Mouse (Mus musculus) monocyte, adult 2 months (primary cell): ENCODE results near the gene Ttc39b.

Experiments used
- DNase-seq, 2 experiments: peaks; one replicate each; pipeline ENCODE4 v3.0.0; 2022; ENCODE audit warnings: low spot score in 2 of 2, low read depth in 1 of 2

Gene Ttc39b

GRCm38 (mm10) chr4:83317826-83318348 is 6.2 kb downstream of the Ttc39b start:
- no peak for DNase-seq

GRCm38 (mm10) chr4:83316718-83317117 is 7.3 kb downstream of the Ttc39b start:
- no peak for DNase-seq

GRCm38 (mm10) chr4:83315930-83316329 is 8.1 kb downstream of the Ttc39b start:
- DNase-seq, result no peak

GRCm38 (mm10) chr4:83314922-83315881 is 8.9 kb downstream of the Ttc39b start:
- peak in 1 of 2 experiments; percentile 24 for DNase-seq

DNA sequence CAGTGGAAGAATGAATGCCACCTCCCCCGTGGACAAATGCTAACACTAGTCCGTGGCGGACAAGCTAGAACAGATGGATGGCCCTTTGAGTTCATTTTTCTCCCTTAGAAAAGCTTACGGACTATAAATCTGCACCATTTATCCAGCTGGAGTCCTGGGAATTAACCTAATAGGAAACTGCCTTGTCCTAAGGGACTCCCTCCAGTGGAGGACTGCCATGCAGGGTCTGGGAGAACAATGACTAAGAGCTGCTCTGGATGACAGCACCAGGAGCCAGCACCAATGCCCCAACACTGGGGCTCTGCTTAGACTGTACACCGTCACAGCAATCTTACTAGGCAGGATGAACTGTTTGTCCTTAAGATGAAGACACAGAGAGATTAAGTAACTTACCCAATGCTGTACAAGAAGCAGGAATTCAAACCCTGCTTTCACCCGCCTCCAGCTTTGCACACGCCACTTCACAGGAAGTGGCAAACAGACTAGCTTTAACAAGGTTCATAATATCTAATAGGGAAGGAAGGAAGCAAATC is 9.7 kb downstream of the Ttc39b start:
- DNase-seq, result no peak

DNA sequence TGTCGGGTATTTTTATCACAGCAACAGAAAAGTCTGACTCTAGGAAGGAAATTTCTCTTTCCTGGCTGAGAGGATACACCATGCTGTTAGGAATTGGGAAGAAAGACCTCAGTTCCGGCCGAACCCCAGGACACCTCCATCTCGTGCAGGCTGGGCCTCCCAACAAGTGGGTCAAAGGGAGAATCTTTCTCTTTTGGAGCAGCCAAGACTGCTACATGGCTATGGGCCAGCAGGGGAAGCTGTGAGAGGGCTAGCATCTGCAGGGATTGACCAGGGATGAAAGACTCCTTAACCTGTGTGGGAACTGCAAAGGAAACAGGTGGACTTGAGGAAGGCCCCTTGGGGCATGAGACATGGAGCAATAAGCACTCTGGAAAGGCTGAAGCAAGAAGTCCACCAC is 11.7 kb downstream of the Ttc39b start:
- DNase-seq, result no peak

DNA sequence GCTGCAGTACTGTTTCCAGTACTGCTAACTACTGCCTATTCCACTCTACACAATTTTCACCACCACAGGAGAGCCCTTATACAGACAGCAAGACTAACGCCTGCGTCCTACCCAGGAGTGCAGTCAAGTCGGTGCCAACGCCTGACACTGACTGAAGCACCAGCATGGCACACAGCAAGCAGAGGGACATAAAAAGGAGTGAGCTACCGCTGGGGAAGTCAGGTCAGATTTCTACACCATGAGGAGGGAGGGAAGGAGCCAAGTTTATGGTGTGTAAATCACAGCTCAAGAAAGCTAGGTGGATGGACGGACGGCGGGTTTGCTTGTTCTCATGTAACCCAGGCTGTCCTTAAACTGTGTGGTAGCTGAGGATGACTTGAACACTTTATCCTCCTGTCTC is 12.6 kb downstream of the Ttc39b start:
- DNase-seq, result no peak

DNA sequence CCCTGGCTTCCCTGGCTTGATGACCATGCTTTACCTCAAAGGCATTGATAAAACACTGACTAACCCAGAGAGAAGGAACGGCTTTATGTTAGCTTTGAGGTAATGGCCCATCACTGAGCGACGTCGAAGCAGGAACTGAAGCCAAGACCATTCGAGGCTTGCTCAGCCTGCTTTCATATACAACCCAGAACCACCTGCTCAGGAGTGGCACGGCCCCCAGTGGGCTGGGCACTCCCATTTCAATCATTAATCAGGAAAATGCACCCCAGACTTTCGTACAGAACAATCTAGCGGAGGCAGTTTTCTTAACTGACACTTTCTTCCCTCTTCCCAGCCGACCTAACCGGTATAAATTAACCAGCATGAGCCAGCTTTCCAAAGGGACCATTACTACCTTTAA is 13.1 kb downstream of the Ttc39b start:
- DNase-seq, result no peak

GRCm38 (mm10) chr4:83308914-83309313 is 15.1 kb downstream of the Ttc39b start:
- no peak for DNase-seq

GRCm38 (mm10) chr4:83307686-83308469 is 16.2 kb downstream of the Ttc39b start:
- no peak for DNase-seq

DNA sequence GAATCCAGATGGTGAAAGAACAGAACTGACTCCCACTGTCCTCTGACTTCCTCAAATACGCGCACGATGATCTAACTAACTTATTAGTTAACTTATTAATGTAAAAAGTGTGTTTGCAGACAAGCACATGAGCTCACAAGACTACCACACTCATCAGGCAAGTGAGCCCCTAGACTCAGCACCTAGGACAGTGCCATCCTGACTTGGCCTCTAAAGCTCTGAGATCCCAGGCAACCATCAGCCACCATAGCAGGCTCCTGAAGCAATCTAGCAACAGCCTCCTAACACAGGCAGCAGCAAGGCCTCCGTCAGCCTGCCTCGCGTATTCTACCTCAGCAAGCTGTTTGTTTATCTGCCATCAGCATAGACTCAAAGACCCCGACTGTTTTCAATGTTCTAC is 17.2 kb downstream of the Ttc39b start:
- no peak for DNase-seq

DNA sequence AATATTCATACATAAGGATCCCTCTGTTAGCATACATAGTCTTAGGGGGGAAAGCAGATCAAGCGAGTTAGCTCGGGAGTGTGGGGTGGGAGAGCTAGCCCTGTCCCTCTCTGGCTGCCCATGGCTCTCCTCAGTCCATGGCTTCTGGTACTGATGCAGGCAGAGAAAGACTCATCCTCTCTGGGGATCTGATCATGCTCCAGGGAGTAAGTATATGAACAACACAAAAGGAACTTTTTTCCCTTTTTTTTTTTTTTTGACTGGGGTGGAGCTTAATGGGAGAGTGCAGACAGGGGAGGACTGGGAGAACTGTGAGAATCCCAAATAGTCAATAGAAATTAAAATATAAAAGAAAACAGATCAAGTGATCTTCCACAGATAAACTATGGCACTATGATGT is 19.0 kb downstream of the Ttc39b start:
- DNase-seq, result no peak

GRCm38 (mm10) chr4:83302887-83303827 is 20.9 kb downstream of the Ttc39b start:
- DNase-seq, result peak in 1 of 2 experiments; percentile 19

DNA sequence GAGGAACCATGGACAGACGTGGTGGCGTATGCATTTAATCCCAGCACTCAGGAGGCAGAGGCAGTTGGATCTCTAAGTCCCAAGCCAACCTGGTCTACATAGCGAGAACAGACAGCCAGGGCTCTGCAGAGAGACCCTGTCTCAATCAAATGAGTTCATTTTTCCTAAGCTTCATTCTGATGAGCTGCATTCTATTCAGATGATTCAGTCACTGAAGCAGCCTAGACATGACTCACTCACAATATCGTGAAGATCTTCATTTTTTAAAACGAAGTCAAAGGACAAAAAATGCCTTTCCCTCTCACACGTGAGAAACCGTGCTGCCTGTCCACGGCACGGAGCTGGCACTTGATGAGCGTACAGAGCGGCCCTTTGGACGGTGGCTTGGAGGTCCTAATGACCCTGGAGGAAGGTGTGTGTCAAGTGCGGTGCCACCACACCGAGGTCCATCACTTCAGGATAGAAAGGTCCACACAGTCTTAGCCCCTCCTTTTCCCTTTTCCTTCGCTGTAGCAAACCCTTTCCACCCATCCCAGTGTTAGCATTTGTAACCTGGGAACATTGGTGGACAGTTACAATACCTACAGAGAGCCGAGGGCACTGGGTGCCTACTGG is 21.8 kb downstream of the Ttc39b start:
- DNase-seq, result no peak

- no peak for DNase-seq
Measured at GRCm38 (mm10) chr4:83301713-83302112, 22.3 kb downstream of the Ttc39b start.

GRCm38 (mm10) chr4:83284768-83285350 is 39.2 kb downstream of the Ttc39b start:
- DNase-seq, result no peak

DNA sequence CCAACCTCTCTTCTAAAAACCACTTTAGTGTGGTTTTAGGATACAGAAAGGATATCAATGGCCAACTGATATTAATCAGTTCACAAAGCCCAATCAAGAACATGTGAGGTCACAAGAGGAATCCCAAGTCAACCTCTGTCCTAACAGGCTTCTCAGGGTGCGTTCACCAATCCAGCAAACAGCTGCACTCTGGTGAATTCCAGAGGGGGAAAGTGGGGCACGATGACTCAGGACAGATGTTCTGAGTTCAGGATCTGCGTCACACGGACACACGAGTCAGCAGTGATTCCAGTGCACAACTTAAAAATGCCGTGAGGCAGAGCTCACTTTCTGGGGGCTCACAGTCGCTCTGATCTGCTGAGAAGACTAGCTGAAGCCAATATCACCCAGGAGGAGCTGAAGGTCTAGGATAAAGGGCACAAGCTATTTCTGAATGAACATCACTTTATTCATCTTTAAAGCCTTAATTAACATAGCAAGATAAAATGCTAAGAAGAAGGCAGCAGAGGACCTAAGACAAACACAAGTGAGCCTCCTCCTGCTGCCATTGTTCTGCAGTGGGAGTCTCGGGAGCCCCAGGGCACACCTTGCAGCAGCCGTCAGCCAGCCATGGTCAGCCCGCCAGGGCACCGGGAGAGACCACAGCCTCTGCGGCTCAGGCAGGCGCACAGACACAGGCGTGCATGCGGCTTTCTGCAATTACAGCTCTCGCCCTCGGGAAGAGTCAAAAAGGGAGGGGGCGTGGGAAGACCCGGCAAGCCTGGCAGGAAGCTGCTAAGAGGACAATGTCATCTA is 39.9 kb downstream of the Ttc39b start:
- no peak for DNase-seq

DNA sequence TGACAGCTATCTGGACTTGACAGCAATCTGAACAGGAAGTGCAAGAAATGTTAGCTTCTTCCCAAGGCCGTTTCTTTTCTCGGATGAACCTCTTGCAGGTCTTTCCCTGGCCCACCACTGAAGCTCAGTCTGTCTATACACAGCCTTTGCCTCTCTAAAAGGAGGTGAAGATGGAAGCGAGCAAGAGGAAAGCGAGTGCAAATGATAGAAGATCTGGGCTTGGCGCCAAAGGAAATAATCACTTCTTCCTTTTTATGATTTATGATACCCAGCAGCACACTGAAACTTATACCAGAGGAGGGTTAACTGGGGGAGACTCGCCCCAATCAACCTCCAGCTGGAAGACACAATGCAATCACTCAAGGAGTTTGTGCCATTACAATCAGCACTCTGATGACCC is 41.6 kb downstream of the Ttc39b start:
- DNase-seq, result no peak

DNA sequence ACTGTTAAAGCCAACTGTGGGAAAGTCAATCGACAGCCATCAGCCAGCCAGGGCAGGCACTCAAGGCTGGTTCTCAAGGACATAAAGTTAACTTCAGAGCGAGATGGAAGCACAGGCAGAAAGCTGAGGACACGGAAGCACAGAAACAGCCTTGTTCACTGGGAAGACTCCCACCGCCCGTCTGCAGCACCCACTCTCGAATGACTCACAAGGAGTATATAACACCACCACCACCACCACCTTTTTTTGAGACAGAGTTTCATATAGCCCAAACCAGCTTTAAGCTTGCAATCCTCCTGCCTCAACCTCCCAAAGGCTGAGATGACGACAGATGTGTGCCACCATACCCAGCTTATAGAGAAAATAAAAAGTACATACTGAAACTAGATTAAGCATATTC is 44.8 kb downstream of the Ttc39b start:
- DNase-seq, result no peak
